Mouse (Mus musculus): ENCODE results near the gene Pitpnc1. TPM values are rescaled to one million over a fixed set of nuclear protein-coding genes. Genes with fewer than 3 reads are reported as not detected.

The Pitpnc1 gene
- polyA plus RNA-seq (2017; shearing (Covaris generic)), result 80.3 TPM

GRCm38 (mm10) chr11:107470521-107471041 is at the start of gene Pitpnc1:
TSS of gene Pitpnc1 (minus strand) at chr11:107470699.

GRCm38 (mm10) chr11:107479053-107479861 is 8.8 kb upstream of the Pitpnc1 start, which contains the start of gene Psmd12:
TSS of gene Psmd12 (plus strand) at chr11:107479484.

GRCm38 (mm10) chr11:107188565-107189552 is 281.6 kb downstream of the Pitpnc1 start, which contains the start of gene Nol11:
TSS of gene Nol11 (minus strand) at chr11:107189381.

Other genes with a start within 250 kb of the Pitpnc1 start
- 144 TPM for gene Psmd12, start 8.8 kb upstream of the Pitpnc1 start, polyA plus RNA-seq (2017; shearing (Covaris generic))
- gene Helz, start 77.2 kb upstream of the Pitpnc1 start, polyA plus RNA-seq (2017; shearing (Covaris generic)), result 40.2 TPM
- gene Cacng1, start 245.8 kb upstream of the Pitpnc1 start, polyA plus RNA-seq (2017; shearing (Covaris generic)), result not detected

Data from CD4-positive, CD25-positive, alpha-beta regulatory T cell, adult 9 weeks (primary cell).